ENCODE assay signal across 9 mouse cellular contexts in the genomic region with DNA sequence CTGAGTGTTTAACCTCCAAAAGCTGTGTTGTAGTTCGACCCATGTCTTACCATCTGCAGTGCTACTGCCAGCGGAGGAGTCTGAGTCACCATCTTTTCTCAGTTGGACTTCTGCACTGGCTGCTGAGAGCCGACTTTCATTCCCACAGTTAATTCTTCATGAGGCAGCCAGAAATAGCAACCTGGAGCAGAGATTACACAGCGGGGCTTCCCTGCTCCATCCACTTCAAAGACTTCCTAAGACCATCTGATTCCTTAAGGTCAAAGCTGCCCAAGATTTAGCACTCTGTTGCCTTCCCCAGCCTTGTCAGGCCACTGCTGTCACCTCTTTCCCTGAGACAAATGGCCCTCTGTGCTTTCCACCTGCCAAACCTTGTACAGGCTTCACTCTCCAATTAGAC. TPM values are rescaled to one million over a fixed set of nuclear protein-coding genes. Genes with fewer than 3 reads are reported as not detected.
DNase-seq lines count a peak whose midpoint lies in the region; ATAC-seq and TF ChIP-seq lines count a peak whose summit lies in the region.
"Had no signal": no experiment of that assay in that cellular context is flagged by ENCODE, and none has a peak within 500 bp of the region (broad histone marks: within the 10 kb centered on the region; RNA-seq: fewer than 3 reads in every experiment).

No protein-coding gene starts in this region.

- H3K9ac ChIP-seq in heart, embryonic 15.5 days = no peak overlapping the region
- no peak overlapping the region for H3K9ac ChIP-seq in heart, adult 2 months (ENCODE audit: low read depth, low read length)
- H3K9ac ChIP-seq in midbrain, embryonic 14.5 days (replicated peaks; ENCODE audit: low read length) = no peak overlapping the region

- intact Hi-C loops in heart, adult 2 months (cut with DNase I) = no loop called here

- no peaks in the 10 kb centered on the region for H3K27me3 ChIP-seq in heart, embryonic 15.5 days
- no peaks in the 10 kb centered on the region for H3K27me3 ChIP-seq in heart, adult 2 months (ENCODE audit: control insufficient read depth, insufficient read depth, low read length)
- H3K27me3 ChIP-seq in midbrain, embryonic 14.5 days (ENCODE audit: control insufficient read depth, insufficient read depth, low read length) = no peaks in the 10 kb centered on the region

- TF ChIP-seq POLR2A in heart, adult 2 months (IDR thresholded peaks at IDR 0.05; ENCODE audit: insufficient read depth, low read depth, low read length) = no peak

- no peak for TF ChIP-seq EP300 in heart, adult 2 months (IDR thresholded peaks at IDR 0.05; ENCODE audit: insufficient read depth, low read depth, low read length)

- H3K4me3 ChIP-seq in heart, embryonic 15.5 days = no peak overlapping the region
- no peak overlapping the region for H3K4me3 ChIP-seq in heart, adult 2 months
- no peak overlapping the region for H3K4me3 ChIP-seq in midbrain, embryonic 14.5 days (replicated peaks; ENCODE audit: low read depth, low read length)
- H3K4me3 ChIP-seq: erythroblast, embryonic 14.5 days had no signal

- no peaks in the 10 kb centered on the region for H3K36me3 ChIP-seq in heart, embryonic 15.5 days
- H3K36me3 ChIP-seq in heart, adult 2 months (ENCODE audit: control insufficient read depth, insufficient read depth, low read length) = no peaks in the 10 kb centered on the region
- H3K36me3 ChIP-seq in midbrain, embryonic 14.5 days (ENCODE audit: control insufficient read depth, insufficient read depth, low read length) = no peaks in the 10 kb centered on the region

- H3K9me3 ChIP-seq in heart, embryonic 15.5 days (replicated peaks) = no peaks in the 10 kb centered on the region
- no peaks in the 10 kb centered on the region for H3K9me3 ChIP-seq in midbrain, embryonic 14.5 days (ENCODE audit: control insufficient read depth, low read length)

- peaks cover 16% of the 10 kb centered on the region for H3K4me1 ChIP-seq in heart, embryonic 15.5 days (replicated peaks)
- H3K4me1 ChIP-seq in heart, adult 2 months (ENCODE audit: control insufficient read depth, insufficient read depth, low read length) = no peaks in the 10 kb centered on the region; the same call in 1 of the 2 replicates
- no peaks in the 10 kb centered on the region; the same call in 1 of the 2 replicates for H3K4me1 ChIP-seq in midbrain, embryonic 14.5 days (ENCODE audit: control insufficient read depth, insufficient read depth, low read length)

- WGBS in heart, embryonic 15.5 days = 30% methylated on average over 4 of the region's 4 CpGs
- WGBS in heart, adult 2 months = 37% methylated on average over 4 of the region's 4 CpGs
- 54% methylated on average over 4 of the region's 4 CpGs for WGBS in midbrain, embryonic 14.5 days

- TF ChIP-seq CTCF in heart, adult 2 months (IDR thresholded peaks at IDR 0.05) = no peak

- H3K79me2 ChIP-seq in heart, adult 2 months (replicated peaks; ENCODE audit: control insufficient read depth, insufficient read depth, low read length) = peaks cover 3% of the 10 kb centered on the region

- H3K4me2 ChIP-seq in heart, embryonic 15.5 days = peak overlapping the region; percentile 39; the same call in 1 of the 2 replicates
- no peak overlapping the region for H3K4me2 ChIP-seq in midbrain, embryonic 14.5 days (ENCODE audit: low read length)

- no peak; the same call in 1 of the 2 replicates for ATAC-seq in heart, embryonic 15.5 days (replicated peaks; ENCODE audit: insufficient number of reproducible peaks, insufficient read depth, low FRiP score, low read depth)
- ATAC-seq in midbrain, embryonic 14.5 days (ENCODE audit: low FRiP score, low TSS enrichment) = no peak

- DNase-seq in adrenal gland, adult (ENCODE audit: inconsistent age in 2 of 2, low spot score in 1 of 2) = peak; percentile 13 to 54
- DNase-seq in adrenal gland, adult 8-10 months = no peak
- DNase-seq in heart, adult 2 months = no peak
- DNase-seq in cerebellum, postnatal 14 days = peak; percentile 33 to 52
- DNase-seq in midbrain, embryonic 14.5 days = peak; percentile 38
- no peak for DNase-seq in thymus, postnatal 25 days
- DNase-seq in T-cell, adult 2 months (ENCODE audit: low spot score) = no peak

- H3K27ac ChIP-seq in heart, embryonic 15.5 days = peak overlapping the region; percentile 39
- no peak overlapping the region for H3K27ac ChIP-seq in heart, adult 2 months
- no peak overlapping the region for H3K27ac ChIP-seq in midbrain, embryonic 14.5 days (replicated peaks; ENCODE audit: low read depth, low read length)

RNA-seq across cellular contexts. Expression of gene Lca5, which starts 6.4 kb away (rescaled TPM):
- 10 to 100 TPM in 1 of 4 experiments, 1 to 10 TPM in 3; 4.1 to 10.7 (median 6.0) TPM for total RNA-seq in adrenal gland, adult 8-10 months (2022)
- polyA plus RNA-seq in heart, embryonic 15.5 days (2015; fragmentation: Nextera tagmentation; extraction: Ambion mirVana) = 10.0 and 10.5 TPM in 2 replicates
- total RNA-seq in heart, adult 2 months (2021) = 1 to 10 TPM; 1.6 to 2.9 TPM
- polyA plus RNA-seq in heart, adult 2 months (2012; rRNA removed) = 0.49 and 0.97 TPM in 2 replicates
- polyA plus RNA-seq in midbrain, embryonic 14.5 days (2014; fragmentation: Nextera tagmentation; extraction: Ambion mirVana) = 19.6 and 23.5 TPM in 2 replicates
- polyA plus RNA-seq: erythroblast, embryonic 14.5 days had no signal

Comparison
In these comparisons a context has a peak if more than half of its experiments do, and no peak if none do; other contexts are left out.
1. DNase-seq: peak in adrenal gland, adult (2 of 2), cerebellum, postnatal 14 days (2 of 2) and midbrain, embryonic 14.5 days (single experiment); none in adrenal gland, adult 8-10 months (single experiment), heart, adult 2 months (0 of 2), thymus, postnatal 25 days (single experiment) and T-cell, adult 2 months (single experiment).